Mouse (Mus musculus): Measurements from ENCODE around the gene Xrcc3.

Xrcc3 gene

DNA sequence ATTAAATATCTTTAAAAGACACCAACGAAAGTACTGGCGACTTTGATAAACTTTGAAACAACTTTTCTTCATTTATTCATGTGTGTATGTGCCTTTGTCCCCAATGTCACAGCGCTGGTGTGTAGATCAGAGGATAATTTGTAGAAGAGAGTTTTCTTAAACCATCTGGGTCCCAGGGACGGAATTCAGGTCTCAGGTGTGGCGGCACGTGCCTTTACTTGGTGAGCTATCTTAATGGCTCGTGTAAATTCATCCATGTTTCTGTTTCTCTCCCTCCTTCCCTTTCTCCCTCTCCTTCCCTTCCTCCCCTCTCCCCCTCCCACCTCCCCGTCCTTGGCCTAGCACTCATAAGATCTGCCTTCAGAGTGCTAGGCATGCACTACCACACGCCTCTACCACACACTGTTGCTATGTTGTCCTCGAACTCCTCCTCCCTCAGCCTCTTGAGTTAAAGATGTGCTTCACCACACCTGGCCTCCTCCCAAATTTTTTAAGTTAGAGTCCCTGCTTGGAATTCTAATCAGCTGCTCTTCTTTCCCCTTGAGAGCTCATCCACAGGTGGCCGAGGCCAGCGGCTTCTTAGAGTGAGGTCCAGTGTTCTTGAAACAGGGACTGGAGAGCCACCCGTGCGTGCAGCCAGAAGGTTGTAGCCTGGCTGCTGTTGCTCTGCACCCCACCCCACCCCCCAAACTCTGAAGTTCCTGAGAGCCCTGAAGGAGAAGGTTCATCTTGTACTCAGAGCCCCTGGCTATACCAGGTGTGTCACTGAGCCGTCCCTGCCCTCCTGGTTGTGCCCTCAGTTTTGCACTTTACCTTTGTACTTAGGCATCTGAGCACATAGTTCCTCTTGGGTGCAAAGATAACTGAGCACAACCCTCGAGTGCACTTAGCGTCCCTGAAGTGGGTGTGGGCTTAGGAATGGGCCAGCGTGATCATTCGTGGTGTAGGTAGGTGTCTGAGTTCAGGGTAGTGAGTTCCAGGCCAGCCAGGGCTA, 1.4 kb upstream of the Xrcc3 start:
- no peak for DNase-seq

DNA sequence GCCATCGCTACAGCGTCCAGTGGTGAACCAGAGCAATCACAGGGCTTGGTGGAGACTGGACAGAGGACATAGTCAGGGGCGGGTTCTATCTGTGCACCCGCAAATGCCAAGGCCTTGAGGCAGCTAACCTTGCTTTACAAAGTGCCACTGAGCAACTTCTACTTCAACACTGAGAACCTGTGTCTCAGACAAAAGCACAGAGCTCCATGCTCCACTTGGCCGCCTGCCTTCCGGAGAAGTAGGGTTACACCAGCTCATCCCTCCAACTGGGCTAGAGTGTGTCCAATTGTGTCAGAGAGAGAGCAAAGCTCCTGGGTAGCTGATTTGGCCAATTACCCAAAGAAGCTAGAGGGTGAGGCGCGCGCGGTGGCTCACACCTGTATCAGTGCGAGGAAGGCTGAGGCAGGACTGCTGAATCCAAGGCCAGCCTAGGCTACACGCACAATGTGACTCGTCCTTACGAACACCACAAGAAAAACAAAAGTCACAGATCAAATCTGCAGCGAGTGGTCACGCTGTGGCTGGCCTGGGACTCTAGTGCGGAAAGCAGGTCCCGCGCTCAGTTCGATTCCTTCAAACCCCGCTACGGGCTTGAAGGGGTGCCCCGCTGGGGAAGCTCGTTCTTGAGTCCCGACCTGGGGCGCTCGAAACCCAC, 435 bp downstream of the Xrcc3 start:
- DNase-seq, result no peak

- no peak for DNase-seq
These were observed 1.1 kb downstream of the Xrcc3 start for GRCm38 (mm10) chr12:111812611-111813010.

- no peak for DNase-seq
These were observed 1.6 kb downstream of the Xrcc3 start for GRCm38 (mm10) chr12:111812075-111812474.

DNA sequence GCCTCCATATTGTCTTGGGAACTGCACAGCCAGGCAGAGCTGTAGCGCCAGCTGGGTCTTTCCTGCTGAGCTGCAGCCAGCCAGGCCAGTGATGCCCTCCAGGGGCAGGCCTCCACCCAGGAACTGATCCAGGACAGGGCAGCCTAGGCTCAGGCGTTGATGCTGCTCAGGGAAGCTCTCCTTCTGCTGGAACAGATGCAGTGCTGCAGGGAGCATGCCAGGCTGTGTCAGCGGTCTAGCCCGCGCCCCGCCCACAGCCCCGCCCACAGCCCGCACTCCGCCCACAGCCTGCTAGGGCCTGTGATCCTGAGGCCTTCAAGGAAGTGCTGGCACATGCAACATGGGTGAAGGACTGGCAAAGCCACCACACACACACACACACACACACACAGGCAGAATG, 3.9 kb downstream of the Xrcc3 start:
- peak; percentile 65 for DNase-seq

- no peak for DNase-seq
These were observed 4.9 kb downstream of the Xrcc3 start for GRCm38 (mm10) chr12:111808775-111809174.

DNA sequence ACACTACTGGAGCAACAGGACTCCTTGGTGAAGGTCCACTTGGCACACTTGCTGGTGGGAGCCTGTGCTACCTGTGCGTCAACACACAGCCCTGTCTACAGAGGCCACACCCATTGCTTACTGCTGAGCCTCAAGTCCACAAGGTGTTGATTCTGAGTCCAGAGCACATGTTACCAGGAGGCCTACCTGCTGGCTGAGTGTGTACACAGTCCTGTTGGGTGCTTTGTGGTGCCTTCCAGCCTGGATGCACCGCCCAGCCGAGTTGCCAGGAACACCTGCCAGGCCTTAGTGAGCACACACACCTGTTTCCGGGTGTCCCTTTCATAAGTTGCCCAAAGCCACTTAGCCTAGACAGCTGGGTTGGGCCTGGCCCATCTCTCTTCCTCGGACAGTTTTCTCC, 10.1 kb downstream of the Xrcc3 start:
- DNase-seq, result no peak

GRCm38 (mm10) chr12:111800459-111801183, 13.1 kb downstream of the Xrcc3 start:
- no peak for DNase-seq

- DNase-seq, result no peak
These were observed 15.2 kb downstream of the Xrcc3 start for GRCm38 (mm10) chr12:111798493-111798892.

DNA sequence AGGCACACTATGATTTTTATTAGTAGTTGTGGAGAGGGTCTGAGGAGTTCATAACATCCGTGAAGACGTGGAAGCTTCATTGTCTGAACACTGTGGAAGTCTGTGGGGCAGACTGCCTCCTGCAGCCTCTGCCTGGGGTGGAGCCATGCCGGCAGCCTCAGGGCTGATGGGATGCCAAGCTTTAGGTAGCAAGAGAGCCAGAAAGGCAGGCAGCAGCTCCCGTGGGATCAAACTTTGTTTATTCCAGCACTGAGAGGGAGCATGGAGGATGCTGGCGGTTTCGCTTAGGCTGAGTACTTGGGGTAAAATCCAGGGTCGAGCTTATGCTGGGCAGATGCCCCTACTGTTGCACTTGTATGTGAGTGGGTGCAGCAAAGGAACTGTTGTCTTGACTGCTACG, 16.4 kb downstream of the Xrcc3 start:
- no peak for DNase-seq

GRCm38 (mm10) chr12:111795180-111795895, 18.3 kb downstream of the Xrcc3 start:
- no peak for DNase-seq

DNA sequence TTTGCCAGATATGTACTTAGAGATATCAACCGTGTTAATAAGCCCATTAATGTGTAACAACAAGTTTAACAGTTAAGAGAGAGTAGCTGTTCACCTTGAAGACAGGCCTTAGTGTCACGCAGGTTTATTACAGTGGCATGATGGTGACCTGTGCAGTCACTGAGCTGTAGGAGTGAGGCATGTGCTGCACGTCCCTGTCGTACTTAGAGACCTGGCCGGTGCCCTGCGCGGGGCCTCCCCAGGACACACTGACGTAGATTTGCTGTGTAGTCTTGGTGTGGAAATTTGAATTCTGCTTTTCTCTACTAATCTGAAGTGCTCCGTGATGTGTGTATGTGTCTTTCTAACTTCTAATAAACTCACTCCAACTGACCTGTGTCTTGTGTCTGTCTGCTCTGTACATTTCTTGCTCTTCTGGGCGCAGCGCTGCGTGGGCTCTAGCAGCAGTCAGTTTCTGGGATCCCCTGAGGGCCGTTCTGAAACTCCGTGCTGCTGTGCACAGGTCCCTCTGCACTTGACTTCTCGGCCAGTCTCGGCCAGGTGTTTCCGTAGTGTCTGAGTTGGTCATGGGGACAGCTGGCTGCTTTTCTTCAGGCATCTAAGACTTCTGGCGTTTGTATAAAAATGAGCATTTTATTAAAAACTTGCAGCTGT, 19.0 kb downstream of the Xrcc3 start:
- DNase-seq, result no peak

DNA sequence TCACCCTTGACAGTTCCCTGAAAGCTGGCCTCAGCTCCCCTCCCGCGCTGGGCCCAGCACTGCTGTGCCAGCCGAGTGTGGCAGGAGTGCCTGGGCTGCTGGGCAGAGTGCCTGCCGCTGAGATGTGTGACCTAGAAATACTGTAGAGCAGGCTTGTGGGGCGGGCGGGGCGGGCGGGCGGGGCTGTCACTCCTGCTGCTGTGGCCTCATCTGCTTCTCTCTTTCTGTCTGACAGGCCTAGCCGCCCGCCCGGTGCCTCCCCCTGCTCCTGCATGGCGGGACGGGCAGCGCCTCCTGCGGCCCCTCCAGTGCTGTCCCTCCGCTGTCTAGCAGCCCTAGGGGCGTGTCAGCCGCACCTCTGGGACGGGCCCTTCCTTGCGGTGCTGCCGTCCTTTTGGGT, 19.6 kb downstream of the Xrcc3 start:
- no peak for DNase-seq

DNA sequence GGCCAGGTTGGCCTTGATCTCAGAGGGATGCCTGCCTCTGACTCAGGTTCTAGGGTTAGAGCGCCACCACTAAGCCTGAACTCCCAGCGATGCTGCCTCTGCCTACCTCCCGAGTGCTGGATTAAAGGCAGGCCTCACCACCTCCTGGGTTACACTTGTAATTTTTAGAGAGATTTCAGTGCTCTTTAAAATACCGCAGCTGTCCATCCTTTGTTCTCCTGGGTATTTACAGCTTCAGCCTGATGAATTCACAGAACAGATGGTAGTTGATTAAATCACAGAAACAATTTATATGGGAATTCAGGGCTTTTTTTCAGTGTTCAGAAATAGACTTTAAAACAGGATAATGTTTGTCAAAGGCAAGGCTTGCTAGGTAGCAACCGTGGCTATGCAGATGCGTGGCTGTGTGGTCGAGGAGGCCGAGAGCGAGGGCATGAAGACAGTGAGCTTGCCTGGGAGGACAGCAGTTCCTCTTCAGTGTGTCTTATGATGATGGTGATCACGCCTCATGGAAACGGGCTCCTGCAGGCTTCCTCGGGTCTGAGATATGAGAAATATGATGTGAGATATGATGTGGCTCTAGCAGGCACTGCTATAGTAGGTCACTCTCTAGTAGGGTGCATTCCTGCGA, 22.1 kb downstream of the Xrcc3 start:
- DNase-seq, result no peak

DNA sequence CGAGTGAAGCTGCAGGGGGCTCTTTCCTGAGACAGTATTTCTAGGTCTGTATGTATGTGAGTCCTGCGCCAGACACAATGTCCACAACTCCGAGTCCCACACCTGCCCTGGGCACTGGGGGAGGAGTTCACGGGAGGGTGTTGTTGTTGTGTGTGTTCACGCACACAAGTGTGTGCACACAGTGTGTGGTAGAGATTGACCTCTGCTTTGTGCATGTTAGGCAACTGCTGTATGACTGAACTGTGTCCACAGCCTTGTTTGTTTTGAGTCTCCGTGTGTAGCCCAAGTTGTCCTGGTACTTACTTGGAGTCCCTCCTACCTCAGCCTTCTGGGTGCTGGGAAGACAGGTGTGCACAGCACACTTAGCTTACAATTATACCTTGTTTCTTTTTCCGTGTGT, 23.0 kb downstream of the Xrcc3 start:
- DNase-seq, result no peak

DNA sequence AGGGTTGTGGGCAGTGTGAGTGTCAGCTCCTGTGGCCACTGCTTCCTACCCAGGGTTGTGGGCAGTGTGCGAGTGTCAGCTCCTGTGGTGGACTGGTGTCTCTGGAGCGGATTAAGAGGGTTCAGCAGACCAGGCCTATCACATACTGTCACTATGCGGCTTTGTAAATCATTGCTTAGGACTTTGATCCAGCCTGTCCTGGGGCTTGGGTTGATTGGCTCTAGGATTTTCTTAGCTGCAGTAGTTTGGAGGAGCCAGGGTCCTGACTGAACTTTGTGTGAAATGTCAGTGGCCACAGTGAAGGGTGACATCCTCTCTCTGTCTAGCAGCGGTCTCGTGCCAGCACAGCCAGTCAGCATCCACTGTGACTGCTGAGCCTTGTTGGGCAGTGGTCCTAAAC, 23.6 kb downstream of the Xrcc3 start:
- no peak for DNase-seq

DNA sequence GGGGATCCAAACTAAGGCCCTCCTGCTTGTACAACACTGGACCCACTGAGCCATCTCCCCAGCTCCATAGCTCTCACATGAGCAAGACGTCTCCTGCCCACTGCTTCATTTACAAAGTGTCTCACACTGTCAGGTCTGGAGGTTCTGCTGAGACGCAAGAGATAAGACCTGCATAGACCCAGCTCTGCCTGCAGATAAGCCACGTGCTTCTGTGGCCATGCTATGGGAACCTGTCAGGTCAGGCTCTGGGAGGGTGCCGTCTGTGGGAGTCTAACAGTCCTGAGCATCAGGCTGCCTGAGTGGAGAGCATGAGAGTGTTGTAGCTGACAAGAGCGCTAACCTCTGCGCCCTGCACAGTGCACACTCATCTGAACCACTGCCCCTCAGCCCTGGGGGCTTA, 26.7 kb downstream of the Xrcc3 start:
- no peak for DNase-seq

- no peak for DNase-seq
These were observed 28.5 kb downstream of the Xrcc3 start for GRCm38 (mm10) chr12:111785174-111785573.

- DNase-seq, result no peak
These were observed 34.1 kb downstream of the Xrcc3 start for GRCm38 (mm10) chr12:111779544-111779943.

DNA sequence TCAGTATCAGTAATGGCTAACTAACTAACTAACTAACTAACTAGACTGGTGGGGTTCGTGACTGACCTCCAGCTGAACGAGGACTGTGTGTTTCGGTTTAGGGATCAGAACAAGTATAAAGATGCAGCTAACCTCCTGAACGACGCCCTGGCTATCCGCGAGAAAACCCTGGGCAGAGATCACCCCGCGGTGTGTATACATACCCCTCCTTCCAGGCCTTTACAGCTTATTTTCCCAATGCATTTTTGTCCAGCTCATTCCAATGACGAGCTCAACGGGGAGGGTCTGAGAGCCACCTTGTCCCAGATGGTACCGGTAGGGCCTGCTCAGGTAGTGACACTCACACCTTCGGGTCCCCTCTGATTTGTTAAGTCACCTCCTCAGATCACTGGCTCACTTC, 35.8 kb downstream of the Xrcc3 start:
- DNase-seq, result no peak

- DNase-seq, result no peak
These were observed 38.8 kb downstream of the Xrcc3 start for GRCm38 (mm10) chr12:111774845-111775244.

DNA sequence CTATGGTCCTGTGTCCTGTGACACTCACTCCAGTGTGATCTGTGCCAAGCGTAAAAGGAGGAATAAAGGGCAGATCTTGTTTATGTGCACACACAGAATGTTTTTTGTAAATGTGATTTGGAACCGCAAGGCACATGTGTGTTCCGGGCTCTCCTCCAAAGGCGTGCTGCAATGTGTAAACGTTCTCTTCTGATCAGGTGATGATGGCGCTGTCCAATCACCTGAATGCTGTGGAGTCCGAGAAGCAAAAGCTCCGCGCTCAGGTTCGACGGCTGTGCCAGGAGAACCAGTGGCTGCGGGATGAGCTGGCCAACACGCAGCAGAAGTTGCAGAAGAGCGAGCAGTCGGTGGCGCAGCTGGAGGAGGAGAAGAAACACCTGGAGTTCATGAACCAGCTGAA, 39.5 kb downstream of the Xrcc3 start:
- DNase-seq, result no peak
